Mouse (Mus musculus) CD4-positive, CD25-positive, alpha-beta regulatory T cell, adult 4 months (primary cell): ENCODE results near the gene Adm2. TPM values are rescaled to one million over a fixed set of nuclear protein-coding genes. Genes with fewer than 3 reads are reported as not detected.

ENCODE experiments used
- ATAC-seq: one replicate; pipeline ENCODE4 v1.8.0; 2017
- polyA plus RNA-seq, 2 experiments: library from polyadenylated mRNA; unstranded; fragments of 100-300 nt; shearing (Covaris generic); gene quantifications; one replicate each; pipeline ENCODE4 v1.2.1; 2017

The Adm2 gene
- polyA plus RNA-seq, 2 experiments from 2014 or later = not detected

- ATAC-seq = peak; percentile 9
Measured at GRCm38 (mm10) chr15:89356372-89356771, 33.9 kb downstream of the Adm2 start.

GRCm38 (mm10) chr15:89358784-89359183, 36.3 kb downstream of the Adm2 start:
- ATAC-seq = no peak

- no peak for ATAC-seq
Measured at GRCm38 (mm10) chr15:89363051-89363450, 40.5 kb downstream of the Adm2 start.

- no peak for ATAC-seq
Measured at GRCm38 (mm10) chr15:89365141-89365551, 42.6 kb downstream of the Adm2 start.

GRCm38 (mm10) chr15:89372068-89372467, 49.5 kb downstream of the Adm2 start:
- ATAC-seq = no peak

GRCm38 (mm10) chr15:89372536-89372935, 50.0 kb downstream of the Adm2 start:
- no peak for ATAC-seq

- ATAC-seq = peak; percentile 91
Measured at GRCm38 (mm10) chr15:89373027-89373761, 50.7 kb downstream of the Adm2 start.

GRCm38 (mm10) chr15:89373762-89374248, 51.3 kb downstream of the Adm2 start, which contains the start of gene Sco2:
Sco2 (minus strand) TSS chr15:89373846.
- ATAC-seq = peak; percentile 65

Other genes with a start within 250 kb of the Adm2 start
- 10 to 100 TPM; 27.5 to 31.3 TPM for gene Trabd, start 247.6 kb upstream of the Adm2 start, polyA plus RNA-seq
- gene Selenoo, start 233.6 kb upstream of the Adm2 start, polyA plus RNA-seq = 10 to 100 TPM in 1 of 2 experiments, 1 to 10 TPM in 1; 8.8 to 14.0 TPM
- 10 to 100 TPM; 16.0 to 17.5 TPM for gene Tubgcp6, start 199.6 kb upstream of the Adm2 start, polyA plus RNA-seq
- gene Hdac10, start 194.0 kb upstream of the Adm2 start, polyA plus RNA-seq = 10 to 100 TPM; 34.9 to 63.5 TPM
- gene Mapk12, start 182.0 kb upstream of the Adm2 start, polyA plus RNA-seq = 1 to 10 TPM; 5.2 to 5.6 TPM
- gene Mapk11, start 173.1 kb upstream of the Adm2 start, polyA plus RNA-seq = 10 to 100 TPM; 21.7 to 39.5 TPM
- 1 to 10 TPM in 1 of 2 experiments, under 1 TPM in 1; 0.85 to 2.8 TPM for gene Plxnb2, start 141.9 kb upstream of the Adm2 start, polyA plus RNA-seq
- 10 to 100 TPM; 13.5 to 18.4 TPM for gene Dennd6b, start 126.2 kb upstream of the Adm2 start, polyA plus RNA-seq
- gene Ppp6r2, start 111.2 kb upstream of the Adm2 start, polyA plus RNA-seq = 10 to 100 TPM; 25.3 to 28.0 TPM
- 100 to 1,000 TPM in 1 of 2 experiments, 10 to 100 TPM in 1; 87.6 to 124 TPM for gene Sbf1, start 7.4 kb upstream of the Adm2 start, polyA plus RNA-seq
- not detected for gene Miox, start 11.7 kb downstream of the Adm2 start, polyA plus RNA-seq
- 10 to 100 TPM; 23.5 to 40.7 TPM for gene Lmf2, start 32.9 kb downstream of the Adm2 start, polyA plus RNA-seq
- gene Ncaph2, start 33.0 kb downstream of the Adm2 start, polyA plus RNA-seq = 100 to 1,000 TPM; 189 to 193 TPM
- gene Sco2, start 51.1 kb downstream of the Adm2 start, polyA plus RNA-seq = 1 to 10 TPM; 1.6 to 3.0 TPM
- not detected for gene Tymp, start 54.3 kb downstream of the Adm2 start, polyA plus RNA-seq
- 1 to 10 TPM in 1 of 2 experiments, not detected in 1; 2.5 TPM for gene Odf3b, start 56.6 kb downstream of the Adm2 start, polyA plus RNA-seq
- gene Klhdc7b, start 62.2 kb downstream of the Adm2 start, polyA plus RNA-seq = not detected
- not detected for gene Syce3, start 87.8 kb downstream of the Adm2 start, polyA plus RNA-seq
- gene Cpt1b, start 103.1 kb downstream of the Adm2 start, polyA plus RNA-seq = under 1 TPM; 0.28 to 0.62 TPM
- gene C730034F03Rik, start 106.9 kb downstream of the Adm2 start, polyA plus RNA-seq = 1 to 10 TPM; 5.7 to 8.2 TPM
- not detected for gene Gm44502, start 107.0 kb downstream of the Adm2 start, polyA plus RNA-seq
- 10 to 100 TPM; 54.6 to 66.7 TPM for gene Chkb, start 107.2 kb downstream of the Adm2 start, polyA plus RNA-seq
- gene Mapk8ip2, start 131.2 kb downstream of the Adm2 start, polyA plus RNA-seq = under 1 TPM; 0.32 to 0.44 TPM
- 10 to 100 TPM; 10.2 to 12.6 TPM for gene Arsa, start 154.7 kb downstream of the Adm2 start, polyA plus RNA-seq
- not detected for gene Shank3, start 176.9 kb downstream of the Adm2 start, polyA plus RNA-seq
- gene Acr, start 245.6 kb downstream of the Adm2 start, polyA plus RNA-seq = not detected